Mouse (Mus musculus): ENCODE measurements around the gene Slc12a8.
"Not testable (repeated sequence)": the region's sequence is repeated elsewhere in the genome, so short reads cannot be mapped to it uniquely, and the experiment has no call there.

DNA sequence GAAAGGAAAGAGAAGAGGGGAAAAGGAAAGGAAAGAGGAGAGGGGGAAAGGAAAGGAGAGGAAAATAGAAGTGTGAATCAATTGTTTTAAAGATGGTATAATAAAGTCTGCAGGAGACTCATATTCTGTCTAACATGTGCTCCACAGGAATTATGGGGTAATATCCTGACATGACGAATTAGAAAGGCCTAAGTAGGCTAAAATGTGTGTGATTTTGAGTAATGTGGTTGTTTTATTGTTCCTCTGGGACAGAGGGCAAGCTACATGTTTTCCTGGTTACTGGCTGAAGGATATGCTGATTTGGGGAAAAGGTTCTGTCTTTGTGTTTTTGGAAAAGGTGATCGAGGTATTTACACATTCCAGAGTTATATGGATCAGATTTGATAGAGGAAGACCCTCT lies 7.9 kb upstream of the Slc12a8 start:
- TF ChIP-seq CTCF (conservative IDR thresholded peaks at IDR 0.05; ENCODE audit: low read length); POU5F1 (IDR thresholded peaks at IDR 0.05; ENCODE audit: borderline replicate concordance, low read length); NANOG (IDR thresholded peaks at IDR 0.05; ENCODE audit: borderline replicate concordance, low read length): not testable (repeated sequence)
